Mouse (Mus musculus) retina, postnatal 1 day (tissue): Measurements from ENCODE around the gene Mss51.

Source experiments
- DNase-seq: peaks from one replicate; pipeline ENCODE4 v3.0.0-alpha.2; 2012

Mss51 gene

DNA sequence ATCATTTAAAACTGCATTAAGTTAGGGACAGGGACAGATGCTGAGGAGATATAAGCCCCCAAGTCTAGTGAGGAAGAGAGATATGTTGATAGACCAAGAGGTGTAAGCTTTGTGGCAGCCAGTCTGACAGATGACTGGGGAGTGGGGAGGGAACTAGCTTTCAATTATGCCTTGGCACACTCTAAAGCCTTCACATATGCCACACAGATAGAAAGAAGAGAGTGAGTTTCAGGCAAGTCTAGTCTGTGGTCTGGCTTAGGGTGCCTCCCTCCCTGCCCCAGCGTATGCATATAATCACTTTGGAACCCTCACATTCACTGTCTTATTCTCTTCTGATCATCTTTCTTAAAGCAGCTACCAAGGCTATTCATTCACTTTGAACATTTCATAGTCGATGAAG is 45.4 kb downstream of the Mss51 start:
- peak; percentile 14 for DNase-seq

- no peak for DNase-seq
Observed at GRCm38 (mm10) chr14:20447209-20447608, 49.5 kb downstream of the Mss51 start.

DNA sequence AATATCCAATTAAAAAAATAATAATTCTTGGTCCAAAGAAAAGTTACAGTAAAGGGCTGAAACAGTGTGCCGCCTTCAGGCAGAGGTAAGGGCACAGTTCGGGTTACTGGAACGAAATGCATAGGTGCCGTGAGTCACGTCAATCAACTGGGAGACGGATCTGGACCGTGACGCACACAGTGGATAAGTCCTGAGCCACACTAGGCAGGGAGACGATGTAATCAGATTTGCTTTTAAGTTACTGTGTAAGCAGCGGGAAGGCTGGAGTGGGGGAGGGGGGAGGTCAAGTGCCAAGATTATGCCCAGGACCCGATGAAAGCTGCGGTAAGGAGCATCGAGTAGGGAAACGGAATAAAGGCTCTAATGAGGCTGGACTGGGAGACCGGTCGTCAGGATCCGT is 54.4 kb downstream of the Mss51 start:
- peak; percentile 79 for DNase-seq

DNA sequence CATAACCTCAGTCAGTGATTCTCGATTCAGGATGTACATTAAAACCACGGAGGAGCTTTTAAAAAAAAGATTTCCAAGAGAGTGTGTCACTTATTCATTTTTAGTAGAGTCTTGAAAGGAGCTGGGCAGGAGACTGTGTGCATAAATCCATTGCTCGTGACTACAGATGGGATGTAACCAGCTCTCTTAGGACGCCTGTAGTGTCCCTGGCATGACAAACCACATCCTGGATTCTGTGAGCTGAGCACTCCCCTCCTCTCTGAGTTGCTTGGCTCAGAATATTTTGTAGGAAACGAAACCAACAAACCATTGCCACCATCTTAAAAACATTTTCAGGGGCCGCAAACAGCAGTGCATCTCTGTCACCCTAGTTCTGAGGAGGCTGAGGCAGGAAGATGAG is 59.7 kb downstream of the Mss51 start:
- no peak for DNase-seq
